Mouse (Mus musculus): ENCODE results near the gene Fsd1. TPM values are rescaled to one million over a fixed set of nuclear protein-coding genes. Genes with fewer than 3 reads are reported as not detected.
A peak's percentile ranks its signal among the peaks of the same experiment; 100 is the strongest.

The Fsd1 gene
- polyA plus RNA-seq, 1 experiment: 0.17 TPM

- Histone ChIP-seq H3K4me3 (replicated peaks; ENCODE audit: extremely low read depth, low read depth, low read length) (no peak overlapping the region), H3K4me1 (ENCODE audit: control insufficient read depth, insufficient read depth, low read length) (peaks cover 18% of the 10 kb centered on the region)
- WGBS: 45% methylated on average over 7 of the region's 7 CpGs
- no peak for TF ChIP-seq CTCF (IDR thresholded peaks at IDR 0.05; ENCODE audit: insufficient read depth, low read length)
- no peak for TF ChIP-seq POLR2A (IDR thresholded peaks at IDR 0.05; ENCODE audit: borderline replicate concordance, extremely low read depth, low read depth, low read length)
- no peak for DNase-seq
Measured at GRCm38 (mm10) chr17:56032831-56033230, 46.5 kb downstream of the Fsd1 start.

DNA sequence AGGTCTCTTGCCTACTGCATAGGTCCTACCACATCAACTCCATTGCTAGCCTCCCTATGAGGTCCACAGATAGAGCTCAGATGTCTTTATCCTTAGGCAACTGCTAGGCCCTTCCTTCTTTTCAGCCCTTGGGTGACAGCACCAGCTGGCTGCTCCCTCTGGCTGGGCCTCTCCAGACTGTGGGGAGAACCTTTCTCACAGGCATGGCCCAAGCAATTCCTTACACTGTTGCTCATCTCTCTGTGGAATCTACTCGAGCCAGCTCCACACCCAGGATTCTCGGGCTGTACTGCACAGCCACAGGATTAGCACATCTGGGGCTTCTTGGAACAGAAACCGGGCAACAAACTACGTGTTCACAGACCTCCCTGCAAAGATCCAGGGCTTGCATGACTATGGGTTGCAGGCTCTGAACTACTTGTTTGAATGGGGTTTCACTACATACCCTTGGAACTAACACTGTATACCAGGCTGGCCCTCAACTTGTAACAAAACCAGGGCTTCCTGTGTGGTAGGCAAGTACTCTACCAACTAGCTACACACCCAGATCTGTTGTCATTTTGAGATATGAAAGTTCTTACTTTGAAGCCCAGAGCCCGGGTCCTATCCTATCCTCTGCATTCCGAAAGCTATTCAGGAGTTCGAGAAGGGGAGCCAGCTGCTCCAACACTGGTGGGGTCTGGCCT is 47.9 kb downstream of the Fsd1 start:
- WGBS: 68% methylated on average over 7 of the region's 7 CpGs
- TF ChIP-seq POLR2A (IDR thresholded peaks at IDR 0.05; ENCODE audit: borderline replicate concordance, extremely low read depth, low read depth, low read length) (no peak), CTCF (IDR thresholded peaks at IDR 0.05; ENCODE audit: insufficient read depth, low read length) (no peak)
- DNase-seq: no peak
- no peak overlapping the region for H3K4me3 ChIP-seq (replicated peaks; ENCODE audit: extremely low read depth, low read depth, low read length)
- peaks cover 18% of the 10 kb centered on the region for H3K4me1 ChIP-seq (ENCODE audit: control insufficient read depth, insufficient read depth, low read length)

- TF ChIP-seq CTCF (IDR thresholded peaks at IDR 0.05; ENCODE audit: insufficient read depth, low read length) (no peak), POLR2A (IDR thresholded peaks at IDR 0.05; ENCODE audit: borderline replicate concordance, extremely low read depth, low read depth, low read length) (no peak)
- Histone ChIP-seq H3K4me1 (ENCODE audit: control insufficient read depth, insufficient read depth, low read length) (peaks cover 18% of the 10 kb centered on the region), H3K4me3 (replicated peaks; ENCODE audit: extremely low read depth, low read depth, low read length) (no peak overlapping the region)
- no peak for DNase-seq
- 70% methylated on average over 6 of the region's 6 CpGs for WGBS
Measured at GRCm38 (mm10) chr17:56034726-56035100, 48.4 kb downstream of the Fsd1 start.

DNA sequence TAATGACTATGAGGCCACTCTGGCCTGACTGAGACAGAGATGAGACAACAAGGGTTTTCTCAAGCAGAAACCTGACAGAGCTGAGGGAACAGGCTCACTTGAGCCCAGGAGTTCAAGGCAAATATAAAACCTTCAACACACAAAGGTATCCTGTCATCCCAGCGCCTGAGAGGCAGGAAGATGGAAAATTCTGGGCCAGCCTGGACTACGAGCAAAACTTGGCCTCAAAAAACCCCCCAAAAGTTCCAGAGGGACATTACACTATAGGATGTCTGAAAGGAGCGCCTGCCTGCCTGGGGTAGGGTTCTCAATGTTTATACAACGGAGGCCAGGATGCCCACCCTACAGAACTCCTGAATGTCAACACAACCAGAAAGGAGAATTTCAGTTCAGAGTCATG is 48.9 kb downstream of the Fsd1 start:
- Histone ChIP-seq H3K4me1 (ENCODE audit: control insufficient read depth, insufficient read depth, low read length) (peaks cover 18% of the 10 kb centered on the region), H3K4me3 (replicated peaks; ENCODE audit: extremely low read depth, low read depth, low read length) (no peak overlapping the region)
- TF ChIP-seq CTCF (IDR thresholded peaks at IDR 0.05; ENCODE audit: insufficient read depth, low read length): no peak
- no peak for TF ChIP-seq POLR2A (IDR thresholded peaks at IDR 0.05; ENCODE audit: borderline replicate concordance, extremely low read depth, low read depth, low read length)
- DNase-seq: no peak
- 36% methylated on average over 4 of the region's 4 CpGs for WGBS

GRCm38 (mm10) chr17:56036176-56036900 is 50.0 kb downstream of the Fsd1 start, which contains the start of gene Sh3gl1:
Gene Sh3gl1, minus strand, starts transcription at chr17:56036635.
- TF ChIP-seq POLR2A (IDR thresholded peaks at IDR 0.05; ENCODE audit: borderline replicate concordance, extremely low read depth, low read depth, low read length) (peak; percentile 78; the same call in 1 of the 2 replicates), CTCF (IDR thresholded peaks at IDR 0.05; ENCODE audit: insufficient read depth, low read length) (peak; percentile 78)
- Histone ChIP-seq H3K4me1 (ENCODE audit: control insufficient read depth, insufficient read depth, low read length) (peaks cover 16% of the 10 kb centered on the region), H3K4me3 (replicated peaks; ENCODE audit: extremely low read depth, low read depth, low read length) (peak within 1 kb of the TSS; percentile 80)
- peak; percentile 99 for DNase-seq
- WGBS: under 1% methylated on average over 74 of the region's 74 CpGs

- TF ChIP-seq CTCF (IDR thresholded peaks at IDR 0.05; ENCODE audit: insufficient read depth, low read length): peak; percentile 11; the same call in 1 of the 2 replicates
- TF ChIP-seq POLR2A (IDR thresholded peaks at IDR 0.05; ENCODE audit: borderline replicate concordance, extremely low read depth, low read depth, low read length): no peak
- DNase-seq: no peak
- WGBS: 31% methylated on average over 13 of the region's 13 CpGs
- Histone ChIP-seq H3K4me1 (ENCODE audit: control insufficient read depth, insufficient read depth, low read length) (peaks cover 15% of the 10 kb centered on the region), H3K4me3 (replicated peaks; ENCODE audit: extremely low read depth, low read depth, low read length) (peak overlapping the region; percentile 45)
Measured at GRCm38 (mm10) chr17:56036901-56037287, 50.6 kb downstream of the Fsd1 start.

GRCm38 (mm10) chr17:56038583-56039261 is 52.4 kb downstream of the Fsd1 start:
- TF ChIP-seq POLR2A (IDR thresholded peaks at IDR 0.05; ENCODE audit: borderline replicate concordance, extremely low read depth, low read depth, low read length) (no peak), CTCF (IDR thresholded peaks at IDR 0.05; ENCODE audit: insufficient read depth, low read length) (no peak)
- 61% methylated on average over 8 of the region's 8 CpGs for WGBS
- Histone ChIP-seq H3K4me1 (ENCODE audit: control insufficient read depth, insufficient read depth, low read length) (peaks cover 11% of the 10 kb centered on the region), H3K4me3 (replicated peaks; ENCODE audit: extremely low read depth, low read depth, low read length) (no peak overlapping the region)
- no peak for DNase-seq

GRCm38 (mm10) chr17:56039345-56039744 is 53.0 kb downstream of the Fsd1 start:
- 73% methylated on average over 4 of the region's 4 CpGs for whole genome bisulfite sequencing
- H3K4me1 ChIP-seq (ENCODE audit: control insufficient read depth, insufficient read depth, low read length): peaks cover 11% of the 10 kb centered on the region
- no peak for DNase-seq
- no peak for TF ChIP-seq CTCF (IDR thresholded peaks at IDR 0.05; ENCODE audit: insufficient read depth, low read length)
- TF ChIP-seq POLR2A (IDR thresholded peaks at IDR 0.05; ENCODE audit: borderline replicate concordance, extremely low read depth, low read depth, low read length): no peak
- no peak overlapping the region for H3K4me3 ChIP-seq (replicated peaks; ENCODE audit: extremely low read depth, low read depth, low read length)

DNA sequence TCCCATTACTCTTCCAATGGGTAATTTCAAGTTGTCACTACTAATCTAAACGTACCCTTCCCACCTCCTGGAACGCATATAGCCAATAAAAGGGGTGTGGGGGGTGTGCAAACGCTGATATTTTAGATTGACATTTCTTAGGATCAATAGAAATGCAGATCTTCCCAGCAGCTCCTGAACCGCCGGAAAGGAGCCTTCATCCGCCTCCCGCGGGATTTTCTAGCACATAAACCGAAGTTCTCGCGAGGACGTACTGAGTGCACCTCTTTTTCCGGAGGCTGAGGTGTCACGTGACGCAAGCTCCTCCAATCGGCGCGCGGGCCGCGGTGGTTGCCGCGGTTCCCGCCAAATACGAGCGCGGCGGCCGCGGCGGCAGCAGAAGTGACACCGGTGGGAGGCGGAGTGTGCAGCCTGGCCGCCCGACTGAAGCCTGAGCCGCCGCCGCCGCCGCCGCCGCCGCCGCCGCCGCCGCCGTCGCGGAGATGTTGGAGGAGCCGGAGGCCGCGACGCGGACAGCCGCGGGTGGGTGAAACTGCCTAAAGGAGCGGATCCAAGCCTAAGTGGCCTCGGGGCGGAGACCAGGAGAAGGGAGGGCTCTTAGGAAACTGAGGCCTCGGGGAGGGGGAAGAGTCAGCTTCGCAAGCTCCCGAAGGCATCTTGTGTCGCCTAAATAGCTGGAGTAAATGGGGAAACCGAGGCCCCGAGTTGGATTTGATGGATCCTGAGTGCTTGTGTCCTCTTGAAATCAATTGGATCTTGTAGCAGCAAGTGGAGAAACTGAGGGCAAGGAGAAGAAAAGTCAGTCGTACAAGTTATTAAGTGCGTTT is 53.9 kb downstream of the Fsd1 start, which contains the start of gene Chaf1a:
Gene Chaf1a, plus strand, starts transcription at position 410 of the 827 bp plus-strand sequence.
- Histone ChIP-seq H3K4me1 (ENCODE audit: control insufficient read depth, insufficient read depth, low read length) (peaks cover 4% of the 10 kb centered on the region; the same call in 1 of the 2 replicates), H3K4me3 (replicated peaks; ENCODE audit: extremely low read depth, low read depth, low read length) (peak within 1 kb of the TSS; percentile 53)
- DNase-seq: peak; percentile 93
- under 1% methylated on average over 65 of the region's 68 CpGs for WGBS
- TF ChIP-seq POLR2A (IDR thresholded peaks at IDR 0.05; ENCODE audit: borderline replicate concordance, extremely low read depth, low read depth, low read length) (peak; percentile 48; the same call in 1 of the 2 replicates), CTCF (IDR thresholded peaks at IDR 0.05; ENCODE audit: insufficient read depth, low read length) (no peak)
